Mouse (Mus musculus): Measurements from ENCODE around the gene Igfbpl1.

DNA sequence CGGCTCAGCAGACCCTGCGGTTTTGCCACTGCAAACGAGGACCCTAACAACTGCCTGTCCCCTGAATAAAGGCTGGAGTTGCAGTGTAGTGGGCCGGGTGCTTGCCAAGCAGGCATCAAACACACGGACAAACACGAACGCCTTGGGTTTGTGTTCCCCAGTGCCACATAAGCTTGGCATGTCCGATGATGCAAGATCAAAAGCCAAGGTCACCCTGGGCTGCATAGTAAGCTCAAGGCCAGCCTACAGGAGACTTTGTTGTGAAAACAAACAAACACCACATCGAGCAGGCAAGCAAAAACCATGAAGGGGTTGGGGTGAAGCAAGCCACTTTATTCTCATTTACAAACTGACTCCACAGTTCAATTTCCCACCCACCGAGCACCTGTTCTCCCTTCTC, 57.6 kb downstream of the Igfbpl1 start:
- TF ChIP-seq CTCF (IDR thresholded peaks at IDR 0.05; ENCODE audit: insufficient read depth, low read length): no peak
- no peak for TF ChIP-seq POLR2A (IDR thresholded peaks at IDR 0.05; ENCODE audit: borderline replicate concordance, extremely low read depth, low read depth, low read length)
